Mouse (Mus musculus) stomach, embryonic 15.5 days (tissue): ENCODE data around the gene Atp6v0a1. TPM values are rescaled to one million over a fixed set of nuclear protein-coding genes. Genes with fewer than 3 reads are reported as not detected.

ENCODE experiments used
- ATAC-seq: fragments of 200-750 bp; cut with Nextera tagmentation; 2 replicates; pipeline ENCODE4 v1.8.0; 2017; ENCODE audit warnings: low read depth, moderate number of reproducible peaks, moderate TSS enrichment; ENCODE audit not compliant: insufficient read depth, low FRiP score
- H3K27ac ChIP-seq: fragments of 300-500 bp; sonication (generic); 2 replicates; pipeline ENCODE4 v1.5.1; 2015; ENCODE audit warnings: mild to moderate bottlenecking, inconsistent platforms
- H3K27me3 ChIP-seq: fragments of 300-500 bp; sonication (generic); replicated peaks from 2 replicates; pipeline ENCODE4 v1.6.1; 2015; ENCODE audit warnings: inconsistent platforms
- H3K36me3 ChIP-seq: fragments of 300-500 bp; sonication (generic); 2 replicates; pipeline ENCODE4 v1.6.1; 2015; ENCODE audit warnings: inconsistent platforms
- H3K4me1 ChIP-seq: fragments of 300-500 bp; sonication (generic); 2 replicates; pipeline ENCODE4 v1.6.1; 2015; ENCODE audit warnings: inconsistent platforms
- H3K4me2 ChIP-seq: fragments of 300-500 bp; sonication (generic); 2 replicates; pipeline ENCODE4 v1.6.1; 2015; ENCODE audit warnings: mild to moderate bottlenecking, inconsistent platforms
- H3K4me3 ChIP-seq: fragments of 300-500 bp; sonication (generic); replicated peaks from 2 replicates; pipeline ENCODE4 v1.5.1; 2015; ENCODE audit warnings: inconsistent platforms
- H3K9ac ChIP-seq: fragments of 300-500 bp; sonication (generic); 2 replicates; pipeline ENCODE4 v1.6.1; 2015; ENCODE audit warnings: inconsistent platforms
- H3K9me3 ChIP-seq: fragments of 300-500 bp; sonication (generic); 2 replicates; pipeline ENCODE4 v1.6.1; 2016; ENCODE audit warnings: inconsistent platforms
- WGBS: fragments of 180-500 bp; shearing (Covaris S2); methylation state at CpG from one replicate; pipeline ENCODE4 v1.1.7; 2015; 5-methylcytosine and 5-hydroxymethylcytosine counted together
- polyA plus RNA-seq: library from polyadenylated mRNA; unstranded; fragments of >200 nt; fragmentation: Nextera tagmentation; extraction: Ambion mirVana; gene quantifications from 2 replicates; pipeline ENCODE4 v1.2.1, GENCODE M21; 2015

The Atp6v0a1 gene
- polyA plus RNA-seq, 1 experiment from 2014 or later = 36.6 TPM

DNA sequence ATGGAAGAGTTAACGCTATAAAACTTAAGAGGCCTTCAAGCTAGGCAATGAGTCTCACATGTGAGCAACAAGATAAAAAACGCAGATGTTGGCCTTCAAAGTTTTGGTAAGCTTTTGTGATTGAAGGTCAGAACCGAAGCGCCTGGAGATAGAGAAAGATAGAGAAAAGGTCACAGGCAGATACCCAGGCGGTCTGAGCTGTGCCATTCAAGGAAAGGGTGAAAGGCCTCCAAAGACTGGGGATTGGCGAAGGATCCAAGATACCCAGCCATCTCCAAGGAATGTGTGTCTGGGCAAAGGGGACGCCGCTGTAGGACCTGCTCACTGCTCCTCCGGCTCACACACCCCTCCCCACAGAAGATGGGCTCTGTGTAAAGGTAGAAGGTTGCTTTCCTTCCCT lies 55.8 kb downstream of the Atp6v0a1 start:
- Histone ChIP-seq H3K4me2 (no peak overlapping the region), H3K9ac (no peak overlapping the region), H3K27ac (peak overlapping the region; percentile 57; the same call in 1 of the 2 replicates), H3K27me3 (no peaks in the 10 kb centered on the region), H3K4me1 (peaks cover 57% of the 10 kb centered on the region), H3K9me3 (no peaks in the 10 kb centered on the region), H3K4me3 (no peak overlapping the region), H3K36me3 (no peaks in the 10 kb centered on the region)
- no peak for ATAC-seq
- WGBS = 89% methylated on average over 9 of the region's 9 CpGs

DNA sequence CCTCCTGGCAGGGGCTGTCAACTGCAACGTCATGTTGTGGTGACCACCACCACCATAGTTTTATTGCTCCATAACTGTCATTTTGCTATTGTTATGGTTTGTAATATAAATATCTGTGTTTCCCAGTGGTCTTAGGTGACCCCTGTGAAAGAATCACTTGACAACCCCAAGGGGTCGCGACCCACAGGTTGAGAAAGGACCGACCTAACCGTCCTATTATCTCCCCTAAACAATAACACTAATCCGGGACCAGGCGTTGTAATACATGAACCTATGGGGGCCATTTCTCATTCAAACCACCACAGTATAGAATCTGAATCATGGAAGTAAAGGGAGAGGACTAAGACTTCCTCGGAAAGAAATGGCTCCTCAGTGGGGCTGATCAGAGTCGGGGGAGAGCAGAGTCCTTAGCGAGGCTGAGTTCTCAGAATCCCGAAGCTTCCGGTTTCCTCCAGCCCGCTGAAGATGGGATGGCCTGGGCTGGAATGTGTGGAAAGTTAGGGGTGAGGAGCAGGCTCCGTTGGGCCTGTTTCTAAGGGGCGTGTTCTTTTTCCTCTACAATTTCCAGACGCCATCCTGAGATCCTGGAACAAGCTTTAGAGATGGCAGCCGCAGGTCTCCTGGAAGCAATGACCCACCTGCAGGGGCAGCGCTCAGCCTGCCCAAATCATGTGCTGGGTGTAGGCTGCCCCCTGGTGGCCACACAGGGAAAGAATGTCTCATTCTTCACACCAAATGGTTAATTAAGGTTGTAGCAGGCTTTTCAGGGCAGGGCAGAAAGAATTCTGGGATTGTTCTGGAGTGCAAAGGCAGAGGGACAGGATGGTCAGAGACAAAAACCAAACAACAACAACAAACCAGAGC lies 57.5 kb downstream of the Atp6v0a1 start:
- H3K9ac ChIP-seq = no peak overlapping the region
- peak overlapping the region; percentile 57 for H3K27ac ChIP-seq
- no peaks in the 10 kb centered on the region for H3K27me3 ChIP-seq
- peak overlapping the region; percentile 55 for H3K4me2 ChIP-seq
- WGBS = 13% methylated on average over 18 of the region's 18 CpGs
- H3K4me1 ChIP-seq = peaks cover 50% of the 10 kb centered on the region
- H3K9me3 ChIP-seq = no peaks in the 10 kb centered on the region
- peak overlapping the region; percentile 17 for H3K4me3 ChIP-seq
- H3K36me3 ChIP-seq = no peaks in the 10 kb centered on the region
- no peak for ATAC-seq

DNA sequence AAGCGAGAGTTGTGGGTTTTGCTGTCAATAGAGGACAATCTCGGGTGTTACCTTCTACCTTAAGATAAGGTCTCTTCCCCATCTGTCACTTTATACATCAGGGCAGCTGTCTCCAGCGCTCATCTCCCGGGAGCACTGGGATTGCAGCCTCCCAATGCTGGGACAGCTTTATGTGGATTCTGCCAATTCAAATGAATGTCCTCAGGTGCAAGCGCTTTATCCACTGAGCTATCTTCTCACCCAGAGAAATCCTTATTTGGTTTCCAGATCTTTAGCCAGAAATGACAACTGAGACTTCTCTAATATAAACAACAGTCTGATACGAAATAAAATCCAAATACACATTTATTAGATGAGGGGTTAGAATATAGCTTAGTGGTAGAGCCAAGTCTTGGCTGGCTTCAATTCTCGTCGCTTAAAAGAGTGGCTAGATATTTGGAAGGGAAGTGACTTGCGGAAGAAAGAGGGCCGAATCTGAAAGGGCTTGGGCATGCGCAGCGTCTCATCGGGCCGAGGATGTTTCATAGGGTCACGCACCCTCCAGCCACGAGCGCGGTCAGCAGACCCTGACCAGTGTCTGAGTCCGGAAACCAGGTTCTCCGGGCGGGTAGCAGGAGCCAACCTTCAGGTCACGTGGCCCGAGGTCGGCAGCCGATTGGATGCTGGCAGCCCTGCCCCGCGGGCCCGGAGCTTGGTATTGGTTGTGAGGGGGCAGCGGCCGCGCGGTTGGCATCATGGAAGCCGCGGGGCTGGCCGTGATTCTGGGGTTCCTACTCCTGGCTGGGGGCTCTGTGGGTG lies 60.3 kb downstream of the Atp6v0a1 start, which contains the start of gene Naglu:
TSS of gene Naglu (plus strand) at position 622 of the 798 bp plus-strand sequence.
- peak within 1 kb of the TSS; percentile 81 for H3K4me3 ChIP-seq
- H3K36me3 ChIP-seq = no peaks in the 10 kb centered on the region; the same call in 1 of the 2 replicates
- H3K27ac ChIP-seq = peak within 1 kb of the TSS; percentile 44; the same call in 1 of the 2 replicates
- peaks cover 22% of the 10 kb centered on the region for H3K4me1 ChIP-seq
- peak; percentile 85 for ATAC-seq
- WGBS = 4% methylated on average over 35 of the region's 35 CpGs
- H3K9ac ChIP-seq = peak within 1 kb of the TSS; percentile 73
- H3K4me2 ChIP-seq = peak within 1 kb of the TSS; percentile 98
- no peaks in the 10 kb centered on the region for H3K9me3 ChIP-seq
- H3K27me3 ChIP-seq = no peaks in the 10 kb centered on the region

DNA sequence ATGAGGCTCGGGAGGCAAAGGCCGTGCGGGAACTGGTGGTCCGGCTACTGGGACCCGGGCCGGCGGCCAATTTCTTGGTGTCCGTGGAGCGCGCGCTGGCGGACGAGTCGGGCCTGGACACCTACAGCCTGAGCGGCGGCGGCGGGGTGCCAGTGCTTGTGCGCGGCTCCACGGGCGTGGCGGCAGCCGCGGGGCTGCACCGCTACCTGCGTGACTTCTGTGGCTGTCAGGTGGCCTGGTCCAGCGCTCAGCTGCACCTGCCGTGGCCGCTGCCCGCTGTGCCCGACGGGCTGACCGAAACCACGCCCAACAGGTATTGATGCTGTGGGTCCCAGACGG lies 60.9 kb downstream of the Atp6v0a1 start:
- H3K9me3 ChIP-seq = no peaks in the 10 kb centered on the region
- peak overlapping the region; percentile 81 for H3K4me3 ChIP-seq
- peak overlapping the region; percentile 44; the same call in 1 of the 2 replicates for H3K27ac ChIP-seq
- H3K27me3 ChIP-seq = no peaks in the 10 kb centered on the region
- H3K36me3 ChIP-seq = no peaks in the 10 kb centered on the region; the same call in 1 of the 2 replicates
- peak overlapping the region; percentile 73 for H3K9ac ChIP-seq
- peaks cover 21% of the 10 kb centered on the region for H3K4me1 ChIP-seq
- H3K4me2 ChIP-seq = peak overlapping the region; percentile 98
- peak; percentile 32; the same call in 1 of the 2 replicates for ATAC-seq
- 0% methylated on average over 29 of the region's 36 CpGs for WGBS

DNA sequence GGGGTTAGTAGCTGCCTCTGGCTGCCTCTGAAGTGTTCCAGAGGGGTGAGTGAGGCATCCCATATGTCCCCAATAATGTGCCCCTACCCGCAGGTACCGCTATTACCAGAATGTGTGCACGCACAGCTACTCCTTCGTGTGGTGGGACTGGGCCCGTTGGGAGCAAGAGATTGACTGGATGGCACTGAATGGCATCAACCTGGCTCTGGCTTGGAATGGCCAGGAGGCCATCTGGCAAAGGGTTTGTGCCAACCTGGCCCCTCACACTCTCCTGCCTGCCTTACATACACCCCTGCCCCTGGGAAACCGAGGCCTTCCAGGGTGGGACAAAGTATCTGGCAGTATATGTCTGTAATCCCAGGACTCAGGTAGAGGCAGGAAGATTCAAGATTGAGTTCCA lies 61.7 kb downstream of the Atp6v0a1 start:
- 72% methylated on average over 6 of the region's 6 CpGs for WGBS
- 0 out of 2 replicates have a peak overlapping the region, but pooled peaks have one; percentile 81 for H3K4me3 ChIP-seq
- H3K4me2 ChIP-seq = no peak overlapping the region
- no peaks in the 10 kb centered on the region for H3K9me3 ChIP-seq
- no peak overlapping the region for H3K27ac ChIP-seq
- H3K9ac ChIP-seq = no peak overlapping the region
- H3K27me3 ChIP-seq = no peaks in the 10 kb centered on the region
- no peak for ATAC-seq
- peaks cover 21% of the 10 kb centered on the region for H3K4me1 ChIP-seq
- no peaks in the 10 kb centered on the region; the same call in 1 of the 2 replicates for H3K36me3 ChIP-seq

DNA sequence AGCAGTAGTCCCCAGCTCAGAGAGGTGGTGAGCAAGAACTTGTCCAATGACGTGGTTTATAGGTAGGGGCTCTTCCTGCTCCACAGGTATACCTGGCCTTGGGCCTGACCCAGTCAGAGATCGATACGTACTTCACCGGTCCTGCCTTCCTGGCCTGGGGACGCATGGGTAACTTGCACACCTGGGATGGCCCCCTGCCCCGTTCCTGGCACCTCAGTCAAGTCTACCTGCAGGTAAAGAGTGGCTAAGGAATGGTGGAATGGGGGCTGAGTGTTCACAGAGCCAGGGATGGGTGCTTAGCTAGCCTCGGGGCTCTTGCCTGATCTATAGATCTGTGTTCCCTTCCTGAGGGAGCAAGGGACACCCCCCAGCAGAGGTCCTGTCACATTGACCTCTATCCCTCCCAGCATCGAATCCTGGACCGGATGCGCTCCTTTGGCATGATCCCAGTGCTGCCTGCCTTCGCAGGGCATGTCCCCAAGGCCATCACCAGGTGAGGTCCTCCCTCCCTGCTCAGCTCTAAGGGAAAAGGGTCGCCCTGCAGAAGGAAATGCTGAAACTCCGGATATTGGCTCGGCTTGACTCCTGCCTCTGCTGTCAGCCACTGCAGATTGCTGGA lies 62.7 kb downstream of the Atp6v0a1 start:
- no peak overlapping the region for H3K27ac ChIP-seq
- no peaks in the 10 kb centered on the region for H3K9me3 ChIP-seq
- H3K36me3 ChIP-seq = no peaks in the 10 kb centered on the region; the same call in 1 of the 2 replicates
- peaks cover 13% of the 10 kb centered on the region for H3K4me1 ChIP-seq
- no peak overlapping the region for H3K9ac ChIP-seq
- peaks cover 2% of the 10 kb centered on the region; the same call in 1 of the 2 replicates for H3K27me3 ChIP-seq
- WGBS = 73% methylated on average over 14 of the region's 14 CpGs
- H3K4me3 ChIP-seq = no peak overlapping the region
- ATAC-seq = no peak
- no peak overlapping the region for H3K4me2 ChIP-seq

DNA sequence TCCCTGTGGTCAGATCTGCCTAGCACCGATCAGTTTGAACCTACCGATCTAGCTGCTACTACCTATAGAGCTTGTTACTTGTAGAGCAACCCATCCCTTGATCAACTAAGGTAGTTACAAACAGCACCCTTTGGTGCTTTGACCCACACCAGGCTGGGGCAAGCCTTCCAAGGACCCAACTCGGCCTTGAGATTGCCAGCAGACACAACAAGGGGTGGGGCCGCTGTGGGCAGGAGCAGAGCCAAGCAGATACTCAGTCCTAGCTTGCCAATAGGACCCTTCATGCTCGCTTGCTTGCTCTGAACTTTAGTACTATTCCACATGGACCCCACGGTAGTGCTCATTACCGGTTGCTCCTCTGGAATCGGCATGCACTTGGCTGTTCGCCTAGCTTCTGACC lies 68.9 kb downstream of the Atp6v0a1 start, which contains the start of gene Hsd17b1:
TSS of gene Hsd17b1 (plus strand) at position 291 of the 400 bp plus-strand sequence.
- H3K4me2 ChIP-seq = no peak within 1 kb of the TSS
- H3K4me3 ChIP-seq = peak within 1 kb of the TSS; percentile 17; the same call in 1 of the 2 replicates
- peaks cover 17% of the 10 kb centered on the region for H3K4me1 ChIP-seq
- 77% methylated on average over 9 of the region's 9 CpGs for WGBS
- no peaks in the 10 kb centered on the region for H3K36me3 ChIP-seq
- peaks cover 43% of the 10 kb centered on the region for H3K27me3 ChIP-seq
- H3K9ac ChIP-seq = no peak within 1 kb of the TSS
- ATAC-seq = no peak
- H3K9me3 ChIP-seq = no peaks in the 10 kb centered on the region
- no peak within 1 kb of the TSS for H3K27ac ChIP-seq

DNA sequence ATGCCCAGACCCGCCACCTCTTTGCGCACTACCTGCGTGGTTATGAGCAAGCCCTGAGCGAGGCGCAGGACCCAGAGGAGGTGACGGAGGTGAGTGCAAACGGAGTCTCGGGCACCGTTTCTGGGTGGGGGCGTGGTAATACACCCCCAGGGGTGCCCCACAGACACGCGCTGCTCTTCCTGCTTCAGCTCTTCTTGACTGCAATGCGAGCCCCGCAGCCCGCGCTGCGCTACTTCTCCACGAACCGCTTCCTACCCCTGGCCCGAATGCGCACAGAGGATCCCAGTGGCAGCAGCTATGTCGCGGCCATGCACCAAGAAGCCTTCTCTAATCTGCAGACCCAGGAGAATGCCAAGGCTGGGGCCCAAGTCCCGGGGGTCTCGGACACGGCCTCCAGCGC lies 70.5 kb downstream of the Atp6v0a1 start:
- Histone ChIP-seq H3K9ac (no peak overlapping the region), H3K4me2 (peak overlapping the region; percentile 37), H3K36me3 (no peaks in the 10 kb centered on the region), H3K27me3 (peaks cover 43% of the 10 kb centered on the region), H3K4me3 (peak overlapping the region; percentile 17), H3K9me3 (no peaks in the 10 kb centered on the region), H3K4me1 (peaks cover 23% of the 10 kb centered on the region), H3K27ac (no peak overlapping the region)
- ATAC-seq = no peak
- 4% methylated on average over 27 of the region's 27 CpGs for WGBS

DNA sequence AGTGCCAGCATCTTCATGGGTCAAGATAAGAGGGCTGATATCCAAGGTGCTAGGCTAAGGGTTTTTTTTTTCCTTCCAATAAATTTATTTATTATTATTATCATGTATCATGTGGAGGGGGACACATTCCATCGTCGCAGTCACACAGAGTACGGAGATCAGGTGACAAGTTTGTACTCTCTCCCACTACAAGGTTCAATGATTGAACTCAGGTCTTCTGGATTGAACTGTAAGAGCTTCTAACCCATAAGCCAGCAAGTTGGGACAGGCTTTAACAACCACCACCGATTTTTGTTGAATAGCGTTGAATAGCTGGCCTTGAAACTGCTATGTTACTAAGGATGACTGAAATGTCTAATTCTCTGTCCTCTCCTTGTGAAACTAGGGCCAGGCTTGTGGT lies 71.2 kb downstream of the Atp6v0a1 start:
- 68% methylated on average over 5 of the region's 5 CpGs for WGBS
- Histone ChIP-seq H3K36me3 (no peaks in the 10 kb centered on the region), H3K9ac (no peak overlapping the region), H3K27ac (no peak overlapping the region), H3K27me3 (peaks cover 43% of the 10 kb centered on the region), H3K4me1 (peaks cover 23% of the 10 kb centered on the region), H3K4me2 (no peak overlapping the region), H3K4me3 (no peak overlapping the region), H3K9me3 (no peaks in the 10 kb centered on the region)
- no peak for ATAC-seq

DNA sequence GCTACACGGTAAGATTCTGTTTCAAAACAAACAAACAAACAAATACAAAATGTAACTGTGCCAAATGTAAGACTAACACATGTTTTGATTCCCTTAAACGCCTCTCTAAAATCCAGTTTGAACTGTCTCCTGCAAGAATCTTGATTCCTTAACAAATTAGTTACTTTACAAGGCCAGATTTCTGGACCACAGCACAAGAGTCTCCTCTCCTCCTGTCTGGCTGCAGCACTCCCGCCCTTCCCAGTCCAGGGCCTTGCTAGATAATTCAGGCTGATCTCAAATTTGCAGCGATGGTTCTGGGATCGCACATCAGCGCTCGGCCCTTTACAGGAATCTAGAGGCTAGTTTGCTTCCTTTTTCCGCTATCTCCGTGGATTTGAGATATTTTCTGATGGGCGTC lies 72.4 kb downstream of the Atp6v0a1 start:
- Histone ChIP-seq H3K4me3 (peak overlapping the region; percentile 88), H3K27ac (peak overlapping the region; percentile 92), H3K9ac (peak overlapping the region; percentile 37; the same call in 1 of the 2 replicates), H3K27me3 (peaks cover 43% of the 10 kb centered on the region), H3K4me1 (peaks cover 36% of the 10 kb centered on the region), H3K4me2 (peak overlapping the region; percentile 84), H3K36me3 (no peaks in the 10 kb centered on the region), H3K9me3 (no peaks in the 10 kb centered on the region)
- ATAC-seq = no peak
- 6% methylated on average over 10 of the region's 10 CpGs for WGBS
